Mouse (Mus musculus): ENCODE measurements at regions not wholly inside any gene's neighbourhood (a gene's known extent, or its start where the extent isn't known, plus 50 kb on each side); places are given as distances from the start of the nearest gene placed in this dataset.

GRCm38 (mm10) chr19:26051478-26052215, 379.4 kb downstream of the Dmrt2 start:
- no peak for DNase-seq

- DNase-seq = no peak
These were observed 387.5 kb downstream of the Dmrt2 start for GRCm38 (mm10) chr19:26059668-26060067.

- no peak for DNase-seq
These were observed 396.3 kb downstream of the Dmrt2 start for GRCm38 (mm10) chr19:26068553-26068952.

- DNase-seq = no peak
These were observed 397.7 kb downstream of the Dmrt2 start for GRCm38 (mm10) chr19:26069908-26070307.

- DNase-seq = no peak
These were observed 416.1 kb downstream of the Dmrt2 start for GRCm38 (mm10) chr19:26088318-26088717.

GRCm38 (mm10) chr19:26091386-26091785, 419.2 kb downstream of the Dmrt2 start:
- no peak for DNase-seq

GRCm38 (mm10) chr19:26093844-26094243, 421.6 kb downstream of the Dmrt2 start:
- DNase-seq = no peak

GRCm38 (mm10) chr19:26114326-26114725, 442.1 kb downstream of the Dmrt2 start:
- no peak for DNase-seq

- DNase-seq = no peak
These were observed 456.2 kb downstream of the Dmrt2 start for GRCm38 (mm10) chr19:26128423-26128822.

GRCm38 (mm10) chr19:26134385-26134784, 462.2 kb downstream of the Dmrt2 start:
- no peak for DNase-seq

GRCm38 (mm10) chr19:26135398-26136104, 463.3 kb downstream of the Dmrt2 start:
- DNase-seq = no peak

GRCm38 (mm10) chr19:26140647-26141046, 464.2 kb upstream of the Smarca2 start:
- no peak for DNase-seq

- no peak for DNase-seq
These were observed 461.3 kb upstream of the Smarca2 start for GRCm38 (mm10) chr19:26143539-26143938.

- no peak for DNase-seq
These were observed 453.6 kb upstream of the Smarca2 start for GRCm38 (mm10) chr19:26151216-26151615.

GRCm38 (mm10) chr19:26164993-26165392, 439.9 kb upstream of the Smarca2 start:
- no peak for DNase-seq

GRCm38 (mm10) chr19:26181774-26182173, 423.1 kb upstream of the Smarca2 start:
- no peak for DNase-seq

- no peak for DNase-seq
These were observed 419.8 kb upstream of the Smarca2 start for GRCm38 (mm10) chr19:26185012-26185411.

GRCm38 (mm10) chr19:26190803-26191202, 414.0 kb upstream of the Smarca2 start:
- no peak for DNase-seq

GRCm38 (mm10) chr19:26193664-26194063, 411.2 kb upstream of the Smarca2 start:
- DNase-seq = no peak

- no peak for DNase-seq
These were observed 396.1 kb upstream of the Smarca2 start for GRCm38 (mm10) chr19:26208760-26209159.

- DNase-seq = no peak
These were observed 370.3 kb upstream of the Smarca2 start for GRCm38 (mm10) chr19:26234539-26234938.

- no peak for DNase-seq
These were observed 360.8 kb upstream of the Smarca2 start for GRCm38 (mm10) chr19:26244067-26244466.

- no peak for DNase-seq
These were observed 355.1 kb upstream of the Smarca2 start for GRCm38 (mm10) chr19:26249751-26250150.

GRCm38 (mm10) chr19:26258677-26259076, 346.2 kb upstream of the Smarca2 start:
- DNase-seq = no peak
